Mouse (Mus musculus) CH12.LX (cell line): ENCODE data around the gene Nrxn3.

Experiments
- CHD1 ChIP-seq: IDR thresholded peaks from 2 replicates; pipeline ENCODE4 v1.6.1; 2012; ENCODE audit warnings: low read depth, low read length, improper control_type of control experiment, inconsistent platforms
- CHD2 ChIP-seq: IDR thresholded peaks from 2 replicates; pipeline ENCODE4 v1.6.1; 2011; ENCODE audit warnings: low read length, improper control_type of control experiment
- CTCF ChIP-seq, 2 experiments: IDR thresholded peaks in 1 of 2; conservative IDR thresholded peaks in 1 of 2; 2 replicates each; pipeline ENCODE4 v1.5.1; 2011 to 2012; ENCODE audit warnings: low read depth in 2 of 2, low read length in 2 of 2, improper control_type of control experiment in 1 of 2, inconsistent platforms in 1 of 2, mild to moderate bottlenecking in 1 of 2, moderate library complexity in 1 of 2
- EP300 ChIP-seq: IDR thresholded peaks from 2 replicates; pipeline ENCODE4 v1.6.1; 2011; ENCODE audit warnings: low read length, improper control_type of control experiment
- JUND ChIP-seq: conservative IDR thresholded peaks from 2 replicates; pipeline ENCODE4 v1.6.1; 2011; ENCODE audit warnings: low read depth, low read length, improper control_type of control experiment
- KAT2A ChIP-seq: IDR thresholded peaks from 2 replicates; pipeline ENCODE4 v1.6.1; 2012; ENCODE audit warnings: low read length, improper control_type of control experiment, inconsistent platforms; ENCODE audit not compliant: insufficient replicate concordance
- NRF1 ChIP-seq: IDR thresholded peaks from 2 replicates; pipeline ENCODE4 v1.6.1; 2014; ENCODE audit warnings: low read depth, mild to moderate bottlenecking, inconsistent platforms, low read length, improper control_type of control experiment, moderate library complexity
- POLR2A ChIP-seq: IDR thresholded peaks from 2 replicates; pipeline ENCODE4 v1.6.1; 2011; ENCODE audit warnings: low read depth, mild to moderate bottlenecking, improper control_type of control experiment, low read length
- USF1 ChIP-seq: IDR thresholded peaks from 2 replicates; pipeline ENCODE4 v1.6.1; 2014; ENCODE audit warnings: low read depth, mild to moderate bottlenecking, inconsistent platforms, low read length, improper control_type of control experiment
- ZKSCAN1 ChIP-seq: IDR thresholded peaks from 2 replicates; pipeline ENCODE4 v1.6.1; 2012; ENCODE audit warnings: low read depth, inconsistent platforms, low read length, improper control_type of control experiment, borderline replicate concordance

DNA sequence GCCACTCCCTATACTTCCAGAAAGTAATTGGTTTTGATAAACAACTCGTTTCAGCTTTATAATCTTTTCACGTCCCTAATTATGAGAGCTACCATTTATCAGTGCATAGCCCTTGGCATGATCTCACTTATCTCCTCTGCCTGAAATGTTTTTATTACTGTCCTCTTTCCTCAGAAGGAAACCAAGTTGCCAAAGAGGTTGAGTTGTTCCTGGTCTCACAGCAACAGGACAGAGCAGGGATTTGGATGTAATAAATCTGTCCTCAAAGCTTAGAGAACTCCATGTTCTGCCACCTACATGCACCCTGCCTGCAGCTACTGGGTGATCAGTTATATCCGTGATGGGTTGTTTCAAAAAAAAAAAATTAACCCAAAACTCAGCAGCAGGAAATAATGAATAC, 1113.6 kb downstream of the Nrxn3 start:
- TF ChIP-seq POLR2A (no peak), CHD1 (no peak), EP300 (no peak), CTCF (conservative IDR thresholded peaks at IDR 0.05 in 1 of 2, IDR thresholded peaks at IDR 0.05 in 1 of 2; ENCODE audit: low read depth in 2 of 2, low read length in 2 of 2) (no peak), ZKSCAN1 (no peak), JUND (no peak), USF1 (no peak), NRF1 (no peak), CHD2 (no peak), KAT2A (no peak)
